Mouse (Mus musculus): ENCODE results near the gene Cldn14. TPM values are rescaled to one million over a fixed set of nuclear protein-coding genes. Genes with fewer than 3 reads are reported as not detected.
A peak's percentile ranks its signal among the peaks of the same experiment; 100 is the strongest.

Cldn14 gene
- polyA plus RNA-seq, 1 experiment from 2014 or later, result not detected

- H3K9ac ChIP-seq, result no peak overlapping the region
- no peaks in the 10 kb centered on the region for H3K9me3 ChIP-seq
- no peak overlapping the region for H3K4me2 ChIP-seq
- H3K36me3 ChIP-seq, result no peaks in the 10 kb centered on the region
- ATAC-seq (ENCODE audit: insufficient number of reproducible peaks, low FRiP score, low TSS enrichment, low read depth), result no peak
- peaks cover 11% of the 10 kb centered on the region; the same call in 1 of the 2 replicates for H3K27me3 ChIP-seq
- peaks cover 9% of the 10 kb centered on the region for H3K4me1 ChIP-seq
- H3K4me3 ChIP-seq, result no peak overlapping the region
- 77% methylated on average over 20 of the region's 20 CpGs for WGBS
- H3K27ac ChIP-seq, result no peak overlapping the region
Observed at GRCm38 (mm10) chr16:93919189-93919588, 89.4 kb downstream of the Cldn14 start.

GRCm38 (mm10) chr16:93918679-93919060 lies 90.0 kb downstream of the Cldn14 start:
- H3K4me3 ChIP-seq, result no peak overlapping the region
- H3K27ac ChIP-seq, result no peak overlapping the region
- H3K36me3 ChIP-seq, result no peaks in the 10 kb centered on the region
- peaks cover 11% of the 10 kb centered on the region; the same call in 1 of the 2 replicates for H3K27me3 ChIP-seq
- 63% methylated on average over 8 of the region's 8 CpGs for WGBS
- no peak overlapping the region for H3K4me2 ChIP-seq
- no peak overlapping the region for H3K9ac ChIP-seq
- H3K9me3 ChIP-seq, result no peaks in the 10 kb centered on the region
- H3K4me1 ChIP-seq, result peaks cover 9% of the 10 kb centered on the region
- ATAC-seq (ENCODE audit: insufficient number of reproducible peaks, low FRiP score, low TSS enrichment, low read depth), result no peak

GRCm38 (mm10) chr16:93917712-93918678 lies 90.6 kb downstream of the Cldn14 start:
- H3K4me3 ChIP-seq, result no peak overlapping the region
- no peak overlapping the region for H3K9ac ChIP-seq
- H3K4me1 ChIP-seq, result peaks cover 9% of the 10 kb centered on the region
- no peak overlapping the region for H3K27ac ChIP-seq
- no peaks in the 10 kb centered on the region for H3K9me3 ChIP-seq
- WGBS, result 30% methylated on average over 20 of the region's 22 CpGs
- H3K4me2 ChIP-seq, result no peak overlapping the region
- H3K36me3 ChIP-seq, result no peaks in the 10 kb centered on the region
- peak; percentile 30; the same call in 1 of the 2 replicates for ATAC-seq (ENCODE audit: insufficient number of reproducible peaks, low FRiP score, low TSS enrichment, low read depth)
- H3K27me3 ChIP-seq, result peaks cover 11% of the 10 kb centered on the region; the same call in 1 of the 2 replicates

- ATAC-seq (ENCODE audit: insufficient number of reproducible peaks, low FRiP score, low TSS enrichment, low read depth), result no peak
- Histone ChIP-seq H3K4me3 (no peak overlapping the region), H3K9ac (no peak overlapping the region), H3K27ac (no peak overlapping the region), H3K9me3 (no peaks in the 10 kb centered on the region), H3K36me3 (no peaks in the 10 kb centered on the region), H3K4me1 (peaks cover 12% of the 10 kb centered on the region), H3K27me3 (peaks cover 11% of the 10 kb centered on the region; the same call in 1 of the 2 replicates), H3K4me2 (no peak overlapping the region)
- WGBS, result 25% methylated on average over 10 of the region's 10 CpGs
Observed at GRCm38 (mm10) chr16:93915338-93915849, 93.2 kb downstream of the Cldn14 start.

GRCm38 (mm10) chr16:93913881-93914576 lies 94.6 kb downstream of the Cldn14 start:
- WGBS, result 56% methylated on average over 10 of the region's 10 CpGs
- Histone ChIP-seq H3K4me3 (no peak overlapping the region), H3K27me3 (peaks cover 4% of the 10 kb centered on the region; the same call in 1 of the 2 replicates), H3K9ac (no peak overlapping the region), H3K4me1 (peaks cover 12% of the 10 kb centered on the region), H3K4me2 (no peak overlapping the region), H3K9me3 (no peaks in the 10 kb centered on the region), H3K36me3 (no peaks in the 10 kb centered on the region), H3K27ac (no peak overlapping the region)
- no peak for ATAC-seq (ENCODE audit: insufficient number of reproducible peaks, low FRiP score, low TSS enrichment, low read depth)

GRCm38 (mm10) chr16:93912808-93913207 lies 95.8 kb downstream of the Cldn14 start:
- H3K4me2 ChIP-seq, result no peak overlapping the region
- no peak overlapping the region for H3K4me3 ChIP-seq
- WGBS, result 59% methylated on average over 3 of the region's 3 CpGs
- H3K27ac ChIP-seq, result no peak overlapping the region
- H3K27me3 ChIP-seq, result peaks cover 3% of the 10 kb centered on the region; the same call in 1 of the 2 replicates
- no peak for ATAC-seq (ENCODE audit: insufficient number of reproducible peaks, low FRiP score, low TSS enrichment, low read depth)
- H3K36me3 ChIP-seq, result no peaks in the 10 kb centered on the region
- peaks cover 8% of the 10 kb centered on the region for H3K4me1 ChIP-seq
- H3K9ac ChIP-seq, result no peak overlapping the region
- no peaks in the 10 kb centered on the region for H3K9me3 ChIP-seq

GRCm38 (mm10) chr16:93912158-93912557 lies 96.5 kb downstream of the Cldn14 start:
- no peak overlapping the region for H3K4me3 ChIP-seq
- H3K27me3 ChIP-seq, result no peaks in the 10 kb centered on the region
- 36% methylated on average over 5 of the region's 5 CpGs for WGBS
- no peak overlapping the region for H3K4me2 ChIP-seq
- no peak overlapping the region for H3K9ac ChIP-seq
- H3K4me1 ChIP-seq, result peaks cover 11% of the 10 kb centered on the region
- no peak overlapping the region for H3K27ac ChIP-seq
- no peak for ATAC-seq (ENCODE audit: insufficient number of reproducible peaks, low FRiP score, low TSS enrichment, low read depth)
- no peaks in the 10 kb centered on the region for H3K9me3 ChIP-seq
- H3K36me3 ChIP-seq, result no peaks in the 10 kb centered on the region

GRCm38 (mm10) chr16:93910735-93911665 lies 97.6 kb downstream of the Cldn14 start:
- Histone ChIP-seq H3K4me3 (no peak overlapping the region), H3K27me3 (no peaks in the 10 kb centered on the region), H3K27ac (no peak overlapping the region), H3K36me3 (no peaks in the 10 kb centered on the region), H3K4me2 (no peak overlapping the region), H3K9me3 (no peaks in the 10 kb centered on the region), H3K4me1 (peaks cover 11% of the 10 kb centered on the region), H3K9ac (no peak overlapping the region)
- WGBS, result 68% methylated on average over 28 of the region's 28 CpGs
- ATAC-seq (ENCODE audit: insufficient number of reproducible peaks, low FRiP score, low TSS enrichment, low read depth), result no peak

- Histone ChIP-seq H3K4me1 (peaks cover 11% of the 10 kb centered on the region), H3K9ac (no peak overlapping the region), H3K4me2 (no peak overlapping the region), H3K4me3 (no peak overlapping the region), H3K27ac (no peak overlapping the region), H3K9me3 (no peaks in the 10 kb centered on the region), H3K27me3 (no peaks in the 10 kb centered on the region), H3K36me3 (peaks cover 4% of the 10 kb centered on the region)
- ATAC-seq (ENCODE audit: insufficient number of reproducible peaks, low FRiP score, low TSS enrichment, low read depth), result no peak
- 79% methylated on average over 3 of the region's 3 CpGs for WGBS
Observed at GRCm38 (mm10) chr16:93909936-93910335, 98.7 kb downstream of the Cldn14 start.

GRCm38 (mm10) chr16:93908196-93908595 lies 100.4 kb downstream of the Cldn14 start:
- Histone ChIP-seq H3K4me3 (no peak overlapping the region), H3K9ac (no peak overlapping the region), H3K27me3 (no peaks in the 10 kb centered on the region), H3K27ac (no peak overlapping the region), H3K4me1 (peaks cover 11% of the 10 kb centered on the region), H3K36me3 (peaks cover 9% of the 10 kb centered on the region), H3K4me2 (no peak overlapping the region), H3K9me3 (no peaks in the 10 kb centered on the region)
- 87% methylated on average over 8 of the region's 8 CpGs for WGBS
- ATAC-seq (ENCODE audit: insufficient number of reproducible peaks, low FRiP score, low TSS enrichment, low read depth), result no peak

- Histone ChIP-seq H3K9ac (no peak overlapping the region), H3K4me3 (no peak overlapping the region), H3K4me2 (no peak overlapping the region), H3K9me3 (no peaks in the 10 kb centered on the region), H3K27ac (no peak overlapping the region), H3K4me1 (peaks cover 10% of the 10 kb centered on the region), H3K27me3 (no peaks in the 10 kb centered on the region), H3K36me3 (peaks cover 13% of the 10 kb centered on the region)
- 74% methylated on average over 5 of the region's 5 CpGs for WGBS
- no peak for ATAC-seq (ENCODE audit: insufficient number of reproducible peaks, low FRiP score, low TSS enrichment, low read depth)
Observed at GRCm38 (mm10) chr16:93907761-93908160, 100.9 kb downstream of the Cldn14 start.
